In genomic region chr2:28840222-28840951, GRCm38 (mm10) we compare ENCODE assay signal across 7 mouse cellular contexts. TPM values are rescaled to one million over a fixed set of nuclear protein-coding genes. Genes with fewer than 3 reads are reported as not detected.
DNase-seq lines count a peak whose midpoint lies in the region; ATAC-seq lines count a peak whose summit lies in the region.

Gene Gtf3c4 (minus strand): TSS chr2:28840360.
Gene Ddx31 (plus strand): TSS chr2:28840406.

- under 1% methylated on average over 63 of the region's 63 CpGs for WGBS in embryonic facial prominence, embryonic 12.5 days
- under 1% methylated on average over 63 of the region's 63 CpGs for WGBS in limb, embryonic 11.5 days
- WGBS in midbrain, embryonic 14.5 days, result under 1% methylated on average over 63 of the region's 63 CpGs

- H3K4me2 ChIP-seq in embryonic facial prominence, embryonic 12.5 days (replicated peaks), result peak within 1 kb of the TSS; percentile 94
- H3K4me2 ChIP-seq in limb, embryonic 11.5 days (ENCODE audit: low read depth, severe bottlenecking), result peak within 1 kb of the TSS; percentile 85
- H3K4me2 ChIP-seq in midbrain, embryonic 14.5 days (ENCODE audit: low read length), result peak within 1 kb of the TSS; percentile 97

- peak within 1 kb of the TSS; percentile 99 for H3K4me3 ChIP-seq in embryonic facial prominence, embryonic 12.5 days
- peak within 1 kb of the TSS; percentile 99 for H3K4me3 ChIP-seq in limb, embryonic 11.5 days (ENCODE audit: low read depth, low read length)
- peak within 1 kb of the TSS; percentile 99 for H3K4me3 ChIP-seq in midbrain, embryonic 14.5 days (replicated peaks; ENCODE audit: low read depth, low read length)

- peak within 1 kb of the TSS; percentile 90 for H3K27ac ChIP-seq in embryonic facial prominence, embryonic 12.5 days
- peak within 1 kb of the TSS; percentile 81 for H3K27ac ChIP-seq in limb, embryonic 11.5 days (replicated peaks; ENCODE audit: low read depth, low read length)
- H3K27ac ChIP-seq in midbrain, embryonic 14.5 days (replicated peaks; ENCODE audit: low read depth, low read length), result peak within 1 kb of the TSS; percentile 86

- H3K4me1 ChIP-seq in embryonic facial prominence, embryonic 12.5 days, result peaks cover 29% of the 10 kb centered on the region
- peaks cover 10% of the 10 kb centered on the region for H3K4me1 ChIP-seq in limb, embryonic 11.5 days (ENCODE audit: control insufficient read depth, insufficient read depth, low read length)
- H3K4me1 ChIP-seq in midbrain, embryonic 14.5 days (ENCODE audit: control insufficient read depth, insufficient read depth, low read length), result peaks cover 38% of the 10 kb centered on the region

- DNase-seq in adrenal gland, postnatal 25 days, result peak; percentile 96
- DNase-seq in heart, adult 11 months, result peak; percentile 99
- peak; percentile 97 for DNase-seq in kidney, adult 18-20 months
- peak; percentile 98 for DNase-seq in limb, embryonic 11.5 days (ENCODE audit: low spot score)
- peak; percentile 98 for DNase-seq in midbrain, embryonic 14.5 days
- peak; percentile 85 to 95 for DNase-seq in spleen, adult 18-20 months

- H3K36me3 ChIP-seq in embryonic facial prominence, embryonic 12.5 days, result peaks cover 5% of the 10 kb centered on the region
- H3K36me3 ChIP-seq in limb, embryonic 11.5 days (ENCODE audit: control insufficient read depth, insufficient read depth, low read length), result no peaks in the 10 kb centered on the region; the same call in 1 of the 2 replicates
- peaks cover 10% of the 10 kb centered on the region for H3K36me3 ChIP-seq in midbrain, embryonic 14.5 days (ENCODE audit: control insufficient read depth, insufficient read depth, low read length)

- H3K27me3 ChIP-seq in embryonic facial prominence, embryonic 12.5 days, result no peaks in the 10 kb centered on the region
- H3K27me3 ChIP-seq in limb, embryonic 11.5 days (ENCODE audit: control insufficient read depth, insufficient read depth, low read length), result no peaks in the 10 kb centered on the region
- no peaks in the 10 kb centered on the region for H3K27me3 ChIP-seq in midbrain, embryonic 14.5 days (ENCODE audit: control insufficient read depth, insufficient read depth, low read length)

- H3K9me3 ChIP-seq in embryonic facial prominence, embryonic 12.5 days, result no peaks in the 10 kb centered on the region
- no peaks in the 10 kb centered on the region for H3K9me3 ChIP-seq in limb, embryonic 11.5 days (ENCODE audit: control insufficient read depth, low read length)
- no peaks in the 10 kb centered on the region for H3K9me3 ChIP-seq in midbrain, embryonic 14.5 days (ENCODE audit: control insufficient read depth, low read length)

- H3K9ac ChIP-seq in embryonic facial prominence, embryonic 12.5 days, result peak within 1 kb of the TSS; percentile 96
- peak within 1 kb of the TSS; percentile 91 for H3K9ac ChIP-seq in limb, embryonic 11.5 days (ENCODE audit: low read length)
- peak within 1 kb of the TSS; percentile 91 for H3K9ac ChIP-seq in midbrain, embryonic 14.5 days (replicated peaks; ENCODE audit: low read length)

- ATAC-seq in embryonic facial prominence, embryonic 12.5 days (ENCODE audit: insufficient number of reproducible peaks, insufficient read depth, low FRiP score, low TSS enrichment), result peak; percentile 96
- peak; percentile 96 for ATAC-seq in limb, embryonic 11.5 days (ENCODE audit: insufficient number of reproducible peaks, low FRiP score, low TSS enrichment, low read depth)
- peak; percentile 96 for ATAC-seq in midbrain, embryonic 14.5 days (ENCODE audit: low FRiP score, low TSS enrichment)

RNA-seq across cellular contexts. Expression of gene Gtf3c4, which starts in this region (rescaled TPM):
- total RNA-seq in adrenal gland, postnatal 25 days (2021), result 31.0 and 40.5 TPM in 2 replicates
- polyA plus RNA-seq in embryonic facial prominence, embryonic 12.5 days (2016; fragmentation: Nextera tagmentation; extraction: Ambion mirVana), result 30.3 and 31.1 TPM in 2 replicates
- polyA plus RNA-seq in limb, embryonic 11.5 days (2014; fragmentation: Nextera tagmentation; extraction: Ambion mirVana), result 31.3 and 35.4 TPM in 2 replicates
- 32.0 and 38.5 TPM in 2 replicates for polyA plus RNA-seq in midbrain, embryonic 14.5 days (2014; fragmentation: Nextera tagmentation; extraction: Ambion mirVana)

RNA-seq across cellular contexts. Expression of gene Ddx31, which starts in this region (rescaled TPM):
- 9.8 and 10.6 TPM in 2 replicates for total RNA-seq in adrenal gland, postnatal 25 days (2021)
- 17.9 and 21.3 TPM in 2 replicates for polyA plus RNA-seq in embryonic facial prominence, embryonic 12.5 days (2016; fragmentation: Nextera tagmentation; extraction: Ambion mirVana)
- 20.4 and 21.8 TPM in 2 replicates for polyA plus RNA-seq in limb, embryonic 11.5 days (2014; fragmentation: Nextera tagmentation; extraction: Ambion mirVana)
- 11.8 and 14.4 TPM in 2 replicates for polyA plus RNA-seq in midbrain, embryonic 14.5 days (2014; fragmentation: Nextera tagmentation; extraction: Ambion mirVana)

Comparison
In these comparisons a context has a peak if more than half of its experiments do, and no peak if none do; other contexts are left out.
1. Peak in every context shown above with its lines: DNase-seq, ATAC-seq, H3K4me3 ChIP-seq and H3K27ac ChIP-seq.